Mouse (Mus musculus) myocyte (in vitro differentiated cells): ENCODE data around the gene Snrnp27.

Experiments used
- MAX ChIP-seq: IDR thresholded peaks from one replicate; pipeline ENCODE4 v1.6.1; 2011; ENCODE audit warnings: low read depth, mild to moderate bottlenecking, control low read depth
- POLR2AphosphoS2 ChIP-seq: IDR thresholded peaks from one replicate; pipeline ENCODE4 v1.6.1; 2011; ENCODE audit warnings: low read depth, control low read depth; ENCODE audit not compliant: insufficient read length
- USF1 ChIP-seq: IDR thresholded peaks from one replicate; pipeline ENCODE4 v1.6.1; 2011; ENCODE audit warnings: low read depth, mild to moderate bottlenecking, control low read depth, moderate library complexity

- TF ChIP-seq POLR2AphosphoS2 (no peak), MAX (no peak), USF1 (no peak)
Measured at GRCm38 (mm10) chr6:86732276-86733173, 48.2 kb upstream of the Snrnp27 start.
